Mouse (Mus musculus) testis, adult 10 weeks (tissue): ENCODE results near the gene Srrt. TPM values are rescaled to one million over a fixed set of nuclear protein-coding genes. Genes with fewer than 3 reads are reported as not detected.

Experiments
- polyA plus RNA-seq: library from polyadenylated mRNA; stranded (reverse); fragments of 350-450 nt; fragmentation: Illumina TruSeq; extraction: RNeasy Lipid Tissue Mini Kit (QIAGEN cat#74804); gene quantifications from one replicate; pipeline ENCODE4 v1.2.3, GENCODE M21; 2014; ENCODE audit warnings: low read depth, low replicate concordance

Gene Srrt
- 56.1 TPM for polyA plus RNA-seq

GRCm38 (mm10) chr5:137307071-137307912, at the start of gene Srrt:
TSS of gene Srrt (minus strand) at chr5:137307674.

DNA sequence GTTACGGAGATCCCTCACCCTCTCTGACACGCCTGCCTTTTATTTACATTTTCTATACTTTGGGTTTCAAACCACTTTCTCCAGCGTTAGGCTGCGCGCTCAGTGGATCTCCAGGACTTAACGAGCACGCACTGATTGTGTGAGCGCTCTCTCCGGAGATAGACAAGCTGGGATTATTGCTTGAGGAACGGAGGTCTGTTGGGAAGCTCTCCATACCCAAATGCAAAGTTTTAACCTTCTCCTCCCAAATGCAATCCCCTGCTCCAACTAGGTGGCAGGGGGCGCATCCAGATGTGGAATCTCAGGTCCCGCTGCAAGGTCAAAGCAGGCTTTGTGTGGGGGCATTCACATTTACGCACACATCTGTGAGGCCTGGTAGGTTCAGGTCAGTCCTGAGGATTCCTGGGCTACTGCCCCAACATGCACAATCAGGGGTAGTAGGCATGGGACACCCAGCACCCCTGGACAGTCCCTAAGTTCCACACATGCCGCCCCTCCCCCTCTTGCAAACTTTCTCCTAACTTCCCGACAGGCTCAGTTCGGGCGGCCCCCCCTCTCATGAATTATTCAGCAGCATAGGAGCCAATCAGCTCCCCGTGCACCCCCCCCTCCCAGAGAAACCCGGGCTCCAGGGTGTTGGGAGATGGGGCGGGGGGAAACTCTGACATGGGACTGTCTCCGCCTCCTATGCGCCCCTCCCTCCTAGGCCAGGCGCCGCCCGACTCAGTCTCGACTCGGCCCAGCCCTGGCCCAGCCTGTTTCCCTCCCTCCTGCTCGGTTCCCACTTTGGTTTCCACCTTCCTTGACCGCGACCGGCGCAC, 42.1 kb upstream of the Srrt start, which contains the start of gene Ephb4:
Ephb4 (plus strand) TSS at position 726 of the 821 bp plus-strand sequence.

GRCm38 (mm10) chr5:137333512-137334174, 26.2 kb upstream of the Srrt start, which contains the start of gene Slc12a9:
TSS of gene Slc12a9 (minus strand) at chr5:137333597.

GRCm38 (mm10) chr5:137314193-137315083, 7.0 kb upstream of the Srrt start, which contains the start of gene Trip6:
TSS of gene Trip6 (minus strand) at chr5:137314404.

DNA sequence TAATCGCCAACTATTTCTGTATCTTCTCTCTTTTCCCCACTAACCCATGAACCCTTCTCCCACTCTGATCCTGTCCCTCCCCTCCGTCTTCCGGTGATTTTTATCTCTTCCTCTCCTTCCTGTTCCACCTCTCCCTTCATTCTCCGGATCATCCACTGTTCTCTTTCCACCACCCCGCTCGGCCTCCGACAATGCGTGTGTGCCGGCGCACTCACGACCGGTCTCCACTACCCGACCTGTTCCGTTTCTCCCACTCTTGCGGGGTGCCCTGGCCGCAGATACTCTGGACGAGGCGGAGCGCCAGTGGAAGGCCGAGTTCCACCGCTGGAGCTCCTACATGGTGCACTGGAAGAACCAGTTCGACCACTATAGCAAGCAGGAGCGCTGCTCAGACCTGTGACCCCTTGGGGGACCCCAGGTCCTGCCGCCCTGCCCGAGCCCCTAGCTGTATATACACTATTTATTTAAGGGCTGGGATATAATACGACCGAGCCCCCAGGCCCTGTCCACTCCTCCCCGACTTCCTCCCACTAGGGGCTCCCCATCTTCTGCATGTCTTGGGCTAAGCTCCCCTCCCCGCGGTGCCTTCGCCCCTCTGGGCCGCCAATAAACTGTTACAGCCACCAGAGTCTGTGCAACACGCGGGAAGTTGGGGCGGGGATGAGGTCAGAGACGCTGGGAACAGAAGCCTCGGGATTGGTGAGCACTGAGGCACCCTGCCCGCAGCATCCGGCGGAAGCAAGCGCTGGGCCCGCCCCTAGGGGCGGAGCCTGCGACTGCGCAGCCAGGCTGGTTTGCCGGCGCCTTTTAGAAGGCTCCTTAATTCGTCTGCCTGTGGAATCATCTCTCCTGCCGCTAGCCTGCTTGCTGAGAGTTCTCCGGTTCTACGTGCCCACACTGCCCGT, 13.4 kb downstream of the Srrt start, which contains the start of gene Ufsp1:
Ufsp1 (plus strand) TSS at position 791 of the 905 bp plus-strand sequence.

DNA sequence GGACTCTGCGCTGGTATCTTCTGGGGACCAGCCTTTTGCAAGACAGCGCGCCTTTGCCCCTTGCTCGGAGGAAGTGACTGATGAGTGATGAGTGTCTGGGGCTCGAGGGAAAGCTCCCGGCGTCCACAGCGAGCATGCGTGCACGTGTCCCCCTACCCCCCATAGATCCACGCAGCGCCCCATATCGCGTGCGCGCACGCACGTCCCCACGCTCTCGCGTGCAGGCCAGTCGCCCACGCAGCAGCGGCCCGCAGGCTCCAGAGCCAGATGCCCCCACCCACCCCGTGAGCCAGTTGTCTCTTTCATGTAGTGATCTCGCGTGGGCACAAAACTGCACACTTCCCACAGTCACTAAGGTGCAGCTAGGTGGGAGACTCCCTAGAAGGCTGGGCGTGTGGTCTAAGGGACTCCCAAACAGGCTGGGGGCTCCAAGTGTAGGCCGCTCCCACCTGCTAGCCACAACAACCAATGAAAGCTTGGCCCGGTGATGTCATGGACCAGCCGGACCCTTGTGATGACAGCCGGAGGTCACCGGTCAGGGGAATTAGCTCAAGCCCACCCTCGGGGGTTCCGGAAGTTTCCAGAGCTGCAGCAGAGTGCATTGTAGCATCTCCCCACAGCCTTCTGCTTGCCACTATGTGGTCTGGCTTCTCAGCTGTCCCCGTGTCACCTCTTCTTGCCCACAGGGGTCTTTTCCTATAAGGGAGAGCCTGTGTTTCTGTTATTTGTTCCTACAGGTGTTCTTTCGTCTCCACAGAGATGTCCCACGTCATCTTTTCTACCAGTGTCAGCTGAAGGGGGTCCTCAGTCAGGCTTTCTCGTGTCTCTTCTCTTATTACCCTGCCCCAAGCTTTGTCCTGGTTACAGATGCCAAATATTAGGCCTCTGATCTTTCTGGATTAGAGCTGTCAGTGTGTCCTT, 20.2 kb downstream of the Srrt start, which contains the start of gene Ache:
Ache (plus strand) TSS at position 488 of the 921 bp plus-strand sequence.

Other genes starting within 250 kb of the Srrt start
- 0.67 TPM for gene Serpine1, start 235.4 kb downstream of the Srrt start, polyA plus RNA-seq
- gene Trim56, start 191.5 kb downstream of the Srrt start, polyA plus RNA-seq, result 1.0 TPM
- gene Muc3, start 158.4 kb downstream of the Srrt start, polyA plus RNA-seq, result 28.7 TPM
- 0.32 TPM for gene Muc3a, start 95.3 kb downstream of the Srrt start, polyA plus RNA-seq
- gene Ache, start 20.2 kb downstream of the Srrt start, polyA plus RNA-seq, result not detected
- gene Ufsp1, start 13.0 kb downstream of the Srrt start, polyA plus RNA-seq, result 0.35 TPM
- not detected for gene Trip6, start 6.7 kb upstream of the Srrt start, polyA plus RNA-seq
- gene Slc12a9, start 25.9 kb upstream of the Srrt start, polyA plus RNA-seq, result 0.28 TPM
- gene Ephb4, start 42.4 kb upstream of the Srrt start, polyA plus RNA-seq, result 0.32 TPM
- gene Zan, start 169.4 kb upstream of the Srrt start, polyA plus RNA-seq, result 2.8 TPM
- gene Pop7, start 194.8 kb upstream of the Srrt start, polyA plus RNA-seq, result not detected
- 0.83 TPM for gene Gigyf1, start 210.9 kb upstream of the Srrt start, polyA plus RNA-seq
- gene Epo, start 225.6 kb upstream of the Srrt start, polyA plus RNA-seq, result not detected
- gene Gnb2, start 225.8 kb upstream of the Srrt start, polyA plus RNA-seq, result 1.3 TPM
- gene Actl6b, start 245.8 kb upstream of the Srrt start, polyA plus RNA-seq, result not detected